ENCODE assay signal across 26 mouse cellular contexts in genomic region chr4:53262466-53262865, GRCm38 (mm10).
"Had no signal": no experiment of that assay in that cellular context is flagged by ENCODE, and none has a peak within 500 bp of the region (broad histone marks: within the 10 kb centered on the region; RNA-seq: fewer than 3 reads in every experiment).

No protein-coding gene starts in this region.

- H3K4me3 ChIP-seq: gastrocnemius, adult 2 months; heart, embryonic 10.5 days; heart, embryonic 12.5 days; hindbrain, embryonic 10.5 days; hindbrain, embryonic 12.5 days; intestine, embryonic 15.5 days; kidney, embryonic 15.5 days; layer of hippocampus, adult 2 months; left cerebral cortex, adult 2 months; limb, embryonic 10.5 days; limb, embryonic 12.5 days; liver, embryonic 13.5 days had no signal

- H3K27ac ChIP-seq: gastrocnemius, adult 2 months; heart, embryonic 10.5 days; hindbrain, embryonic 10.5 days; hindbrain, embryonic 12.5 days; hindbrain, embryonic 14.5 days; intestine, embryonic 15.5 days; kidney, embryonic 15.5 days; kidney, postnatal 0 days; left cerebral cortex, adult 2 months; limb, embryonic 10.5 days; limb, embryonic 12.5 days; liver, embryonic 13.5 days had no signal

- H3K9ac ChIP-seq: heart, embryonic 12.5 days; hindbrain, embryonic 12.5 days; hindbrain, embryonic 14.5 days; intestine, embryonic 15.5 days; kidney, embryonic 15.5 days; limb, embryonic 12.5 days; liver, embryonic 13.5 days had no signal

- H3K4me2 ChIP-seq: heart, embryonic 12.5 days; hindbrain, embryonic 12.5 days; hindbrain, embryonic 14.5 days; intestine, embryonic 15.5 days; kidney, embryonic 15.5 days; limb, embryonic 12.5 days; liver, embryonic 11.5 days; liver, embryonic 13.5 days had no signal

- H3K4me1 ChIP-seq: limb, embryonic 10.5 days had no signal

- H3K9me3 ChIP-seq: heart, embryonic 10.5 days; heart, embryonic 12.5 days; hindbrain, embryonic 10.5 days; hindbrain, embryonic 12.5 days; intestine, embryonic 15.5 days; kidney, embryonic 15.5 days; limb, embryonic 10.5 days; liver, embryonic 13.5 days had no signal

- H3K27me3 ChIP-seq: heart, embryonic 12.5 days; hindbrain, embryonic 12.5 days; intestine, embryonic 15.5 days; kidney, embryonic 15.5 days; limb, embryonic 12.5 days; liver, embryonic 13.5 days had no signal

- H3K36me3 ChIP-seq: heart, embryonic 10.5 days; heart, embryonic 12.5 days; hindbrain, embryonic 10.5 days; hindbrain, embryonic 12.5 days; intestine, embryonic 15.5 days; kidney, embryonic 15.5 days; limb, embryonic 10.5 days; limb, embryonic 12.5 days; liver, embryonic 13.5 days had no signal

- ATAC-seq: hindbrain, embryonic 16.5 days; inflammation-experienced regulatory T-cells, adult 6 months; intestine, embryonic 15.5 days; intestine, postnatal 0 days had no signal

- DNase-seq: gastrocnemius, adult 2 months; gastrocnemius, postnatal 10 days; gastrocnemius, postnatal 25 days; heart, adult 18-20 months; heart, postnatal 10 days; heart, postnatal 4 days; kidney, adult 18-20 months; kidney, postnatal 25 days; kidney, postnatal 4 days; liver, embryonic 13.5 days had no signal
